Mouse (Mus musculus) heart, postnatal 0 days (tissue): Measurements from ENCODE around the gene 2010106E10Rik. TPM values are rescaled to one million over a fixed set of nuclear protein-coding genes. Genes with fewer than 3 reads are reported as not detected.

Experiments
- ATAC-seq: fragments of 200-750 bp; cut with Nextera tagmentation; 2 replicates; pipeline ENCODE4 v1.8.0; 2017; ENCODE audit warnings: low read depth, moderate number of reproducible peaks, moderate library complexity; ENCODE audit not compliant: insufficient read depth
- DNase-seq: peaks from one replicate; pipeline ENCODE4 v3.0.0-alpha.2; 2016; ENCODE audit warnings: low spot score
- H3K27ac ChIP-seq: fragments of 300-500 bp; sonication (generic); 2 replicates; pipeline ENCODE4 v1.5.1; 2014; ENCODE audit warnings: low read depth, mild to moderate bottlenecking
- H3K27me3 ChIP-seq: fragments of 300-500 bp; sonication (generic); 2 replicates; pipeline ENCODE4 v1.6.1; 2014; ENCODE audit warnings: low read length, mixed read lengths; ENCODE audit not compliant: control insufficient read depth, insufficient read depth
- H3K36me3 ChIP-seq: fragments of 300-500 bp; sonication (generic); replicated peaks from 2 replicates; pipeline ENCODE4 v1.6.1; 2014; ENCODE audit warnings: low read length, mixed read lengths; ENCODE audit not compliant: control insufficient read depth, insufficient read depth
- H3K4me1 ChIP-seq: fragments of 300-500 bp; sonication (generic); 2 replicates; pipeline ENCODE4 v1.6.1; 2014; ENCODE audit warnings: antibody characterized with exemption; ENCODE audit not compliant: control insufficient read depth, insufficient read depth
- H3K4me2 ChIP-seq: fragments of 300-500 bp; sonication (generic); 2 replicates; pipeline ENCODE4 v1.6.1; 2014; ENCODE audit warnings: low read depth, mild to moderate bottlenecking, low read length, moderate library complexity
- H3K4me3 ChIP-seq: fragments of 300-500 bp; sonication (generic); 2 replicates; pipeline ENCODE4 v1.5.1; 2014; ENCODE audit warnings: low read depth, low read length
- H3K9ac ChIP-seq: fragments of 300-500 bp; sonication (generic); replicated peaks from 2 replicates; pipeline ENCODE4 v1.6.1; 2014; ENCODE audit warnings: low read depth, low read length, mixed read lengths
- H3K9me3 ChIP-seq: fragments of 300-500 bp; sonication (generic); replicated peaks from 2 replicates; pipeline ENCODE4 v1.6.1; 2016; ENCODE audit warnings: low read length; ENCODE audit not compliant: control insufficient read depth
- CTCF ChIP-seq: IDR thresholded peaks from 2 replicates; pipeline ENCODE4 v1.5.1; 2016; ENCODE audit warnings: antibody characterized with exemption, control low read depth, low read depth
- EP300 ChIP-seq: IDR thresholded peaks from 2 replicates; pipeline ENCODE4 v1.6.1; 2016; ENCODE audit warnings: antibody characterized with exemption, low read depth
- WGBS: fragments of 180-500 bp; shearing (Covaris S2); extraction: QIAGEN DNeasy Blood & Tissue Kit; methylation state at CpG from one replicate; pipeline ENCODE4 v1.1.7; 2014; 5-methylcytosine and 5-hydroxymethylcytosine counted together
- polyA plus RNA-seq: library from polyadenylated mRNA; unstranded; fragments of >200 nt; fragmentation: Nextera tagmentation; extraction: Ambion mirVana; gene quantifications from 2 replicates; pipeline ENCODE4 v1.2.1, GENCODE M21; 2015
- total RNA-seq: library from RNA; depleted of rRNA; stranded (reverse); fragments of >200 nt; gene quantifications from 2 replicates; pipeline ENCODE4 v1.2.3, GENCODE M21; 2014; ENCODE audit warnings: low replicate concordance; rRNA removed

Gene 2010106E10Rik
- total and polyA plus RNA-seq, 2 experiments from 2014 or later = not detected

DNA sequence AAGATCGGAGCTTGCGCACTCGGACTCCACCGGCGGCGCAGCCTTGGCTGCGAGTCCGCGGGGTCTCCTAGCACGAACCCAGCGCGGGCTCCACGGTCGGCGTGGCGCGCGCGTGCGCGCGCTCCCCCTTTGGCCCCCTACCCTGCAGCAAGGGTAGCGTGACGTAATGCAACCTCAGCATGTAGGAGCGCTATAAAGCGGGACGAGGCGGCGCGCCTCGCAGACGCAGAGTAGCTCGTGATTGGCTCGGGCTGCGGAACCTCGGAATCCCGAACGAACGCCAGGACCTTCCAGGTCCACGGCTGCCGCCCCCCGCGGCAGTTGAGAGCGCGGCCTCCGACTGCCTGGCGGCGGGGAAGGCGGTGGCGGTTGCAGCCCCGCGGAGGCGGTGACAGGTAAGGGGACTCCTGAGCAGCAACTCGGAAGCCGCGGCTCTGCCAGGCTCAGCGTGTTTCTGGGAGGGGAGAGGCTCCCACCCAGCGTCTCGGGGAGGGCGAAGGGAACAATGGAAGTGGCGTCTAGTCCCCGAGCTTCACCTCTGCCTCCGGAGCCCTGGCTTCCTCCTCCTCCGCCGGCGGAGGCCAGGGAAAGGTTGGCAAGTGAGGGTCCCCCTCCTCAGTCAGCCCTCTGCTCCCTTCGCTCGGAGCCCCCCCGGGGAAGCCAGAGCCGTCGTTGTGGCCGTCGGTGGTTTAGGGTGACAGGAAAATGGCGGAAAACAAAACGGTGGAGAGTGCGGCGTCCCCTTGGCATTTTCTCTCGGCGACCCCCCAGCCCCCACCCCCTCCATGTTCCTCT, 105.6 kb downstream of the 2010106E10Rik start, which contains the start of gene Zfp711:
Gene Zfp711, plus strand, starts transcription at position 16 of the 795 bp plus-strand sequence.
- peak; percentile 91 for ATAC-seq
- no peaks in the 10 kb centered on the region for H3K27me3 ChIP-seq
- TF ChIP-seq CTCF = no peak
- TF ChIP-seq EP300 = no peak
- peak within 1 kb of the TSS; percentile 69 for H3K9ac ChIP-seq
- peak within 1 kb of the TSS; percentile 69 for H3K4me3 ChIP-seq
- no peaks in the 10 kb centered on the region for H3K36me3 ChIP-seq
- no peaks in the 10 kb centered on the region for H3K4me1 ChIP-seq
- 18% methylated on average over 61 of the region's 79 CpGs for WGBS
- no peaks in the 10 kb centered on the region for H3K9me3 ChIP-seq
- DNase-seq = peak; percentile 64
- H3K27ac ChIP-seq = peak within 1 kb of the TSS; percentile 55
- H3K4me2 ChIP-seq = peak within 1 kb of the TSS; percentile 64

DNA sequence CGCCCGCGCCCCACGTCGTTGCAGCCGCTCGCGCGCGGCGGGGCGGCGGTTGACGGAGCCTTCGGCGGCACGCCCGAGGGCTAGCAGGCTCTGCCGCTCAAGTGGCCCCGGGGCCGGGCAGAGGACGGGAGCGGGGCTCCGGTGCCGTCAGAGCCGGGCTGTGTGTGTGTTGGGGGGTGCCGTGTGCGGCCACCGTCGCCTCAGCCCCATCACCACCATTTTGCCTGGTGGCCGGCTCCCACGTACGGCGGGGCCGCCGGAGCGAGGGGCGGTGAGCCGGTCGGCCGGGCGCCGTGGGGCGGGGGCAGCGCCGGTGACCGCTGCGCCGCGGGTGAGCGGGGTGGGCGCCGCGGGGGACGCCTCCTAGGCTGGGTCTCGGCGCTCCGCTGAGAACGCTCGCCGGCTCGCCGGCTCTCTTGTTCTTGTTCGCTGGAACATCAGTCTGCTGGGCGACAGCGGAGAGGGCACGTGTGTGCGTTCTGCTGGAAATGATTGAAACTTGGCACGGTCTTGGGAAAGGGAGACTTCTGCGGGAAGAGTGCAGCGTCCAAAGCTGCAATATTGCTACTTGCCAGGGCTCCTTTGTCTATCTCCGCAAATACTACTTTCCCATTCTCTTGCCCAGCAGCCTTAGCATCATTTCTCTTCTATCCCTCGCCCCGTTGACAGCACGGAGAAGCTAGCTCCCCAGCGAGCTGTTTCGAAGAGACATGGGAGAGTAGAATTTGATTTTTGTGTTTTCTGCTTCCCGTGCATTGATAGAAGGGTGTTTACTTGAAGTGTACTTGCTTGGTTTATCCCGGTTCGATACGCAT, 106.4 kb downstream of the 2010106E10Rik start:
- peak; percentile 69 for ATAC-seq
- peak overlapping the region; percentile 69 for H3K4me3 ChIP-seq
- no peaks in the 10 kb centered on the region for H3K27me3 ChIP-seq
- no peak for TF ChIP-seq EP300
- no peak for TF ChIP-seq CTCF
- H3K9ac ChIP-seq = peak overlapping the region; percentile 69
- H3K4me2 ChIP-seq = peak overlapping the region; percentile 64
- no peaks in the 10 kb centered on the region for H3K36me3 ChIP-seq
- WGBS = 14% methylated on average over 62 of the region's 81 CpGs
- peak overlapping the region; percentile 55 for H3K27ac ChIP-seq
- H3K4me1 ChIP-seq = no peaks in the 10 kb centered on the region
- DNase-seq = peak; percentile 25
- no peaks in the 10 kb centered on the region for H3K9me3 ChIP-seq

Other genes starting within 250 kb of the 2010106E10Rik start
- 36.0 and 47.7 TPM in 2 replicates for gene Apool, start 183.9 kb upstream of the 2010106E10Rik start, total RNA-seq
- gene Apool, start 183.9 kb upstream of the 2010106E10Rik start, polyA plus RNA-seq = 97.9 and 101 TPM in 2 replicates
- not detected in 2 replicates for gene Satl1, start 88.5 kb upstream of the 2010106E10Rik start, total RNA-seq
- gene Satl1, start 88.5 kb upstream of the 2010106E10Rik start, polyA plus RNA-seq = not detected in 2 replicates
- 0.61 and 3.5 TPM in 2 replicates for gene Zfp711, start 105.3 kb downstream of the 2010106E10Rik start, total RNA-seq
- gene Zfp711, start 105.3 kb downstream of the 2010106E10Rik start, polyA plus RNA-seq = 1.9 and 2.7 TPM in 2 replicates
- gene Pof1b, start 203.4 kb downstream of the 2010106E10Rik start, total RNA-seq = 0.69 TPM in 1 of 2 replicates, not detected in the other
- 0.08 TPM in 1 of 2 replicates, not detected in the other for gene Pof1b, start 203.4 kb downstream of the 2010106E10Rik start, polyA plus RNA-seq